Mouse (Mus musculus) lung, postnatal 0 days (tissue): ENCODE data around the gene Ogfod2. TPM values are rescaled to one million over a fixed set of nuclear protein-coding genes. Genes with fewer than 3 reads are reported as not detected.
A peak's percentile ranks its signal among the peaks of the same experiment; 100 is the strongest.

Source experiments
- ATAC-seq: fragments of 200-750 bp; cut with Nextera tagmentation; 2 replicates; pipeline ENCODE4 v1.8.0; 2017; ENCODE audit warnings: moderate library complexity
- DNase-seq: peaks from one replicate; pipeline ENCODE4 v3.0.0-alpha.2; 2016; ENCODE audit warnings: low spot score
- H3K27ac ChIP-seq: fragments of 300-500 bp; sonication (generic); 2 replicates; pipeline ENCODE4 v1.5.1; 2014; ENCODE audit warnings: antibody characterized with exemption, mild to moderate bottlenecking, low read length, mixed read lengths
- H3K27me3 ChIP-seq: fragments of 300-500 bp; sonication (generic); replicated peaks from 2 replicates; pipeline ENCODE4 v1.6.1; 2014; ENCODE audit warnings: low read length, mixed read lengths; ENCODE audit not compliant: insufficient read depth
- H3K36me3 ChIP-seq: fragments of 300-500 bp; sonication (generic); 2 replicates; pipeline ENCODE4 v1.6.1; 2014; ENCODE audit warnings: low read length, mixed read lengths; ENCODE audit not compliant: insufficient read depth
- H3K4me1 ChIP-seq: fragments of 300-500 bp; sonication (generic); 2 replicates; pipeline ENCODE4 v1.6.1; 2014; ENCODE audit warnings: antibody characterized with exemption, low read depth, low read length, mixed read lengths; ENCODE audit not compliant: insufficient read depth
- H3K4me2 ChIP-seq: fragments of 300-500 bp; sonication (generic); replicated peaks from 2 replicates; pipeline ENCODE4 v1.6.1; 2014; ENCODE audit warnings: low read depth, mild to moderate bottlenecking, low read length, moderate library complexity, mixed read lengths
- H3K4me3 ChIP-seq: fragments of 300-500 bp; sonication (generic); 2 replicates; pipeline ENCODE4 v1.5.1; 2014; ENCODE audit warnings: low read depth, low read length
- H3K9ac ChIP-seq: fragments of 300-500 bp; sonication (generic); replicated peaks from 2 replicates; pipeline ENCODE4 v1.6.1; 2014; ENCODE audit warnings: low read depth, mild to moderate bottlenecking
- H3K9me3 ChIP-seq: fragments of 300-500 bp; sonication (generic); 2 replicates; pipeline ENCODE4 v1.6.1; 2016; ENCODE audit warnings: low read length, mixed read lengths
- CTCF ChIP-seq: IDR thresholded peaks from 2 replicates; pipeline ENCODE4 v1.5.1; 2016; ENCODE audit warnings: antibody characterized with exemption, mild to moderate bottlenecking
- EP300 ChIP-seq: IDR thresholded peaks from 2 replicates; pipeline ENCODE4 v1.6.1; 2016; ENCODE audit warnings: antibody characterized with exemption, mild to moderate bottlenecking, control low read depth
- WGBS: fragments of 180-500 bp; shearing (Covaris S2); extraction: QIAGEN DNeasy Blood & Tissue Kit; methylation state at CpG from one replicate; pipeline ENCODE4 v1.1.7; 2014; 5-methylcytosine and 5-hydroxymethylcytosine counted together
- polyA plus RNA-seq: library from polyadenylated mRNA; unstranded; fragments of >200 nt; fragmentation: Nextera tagmentation; extraction: Ambion mirVana; gene quantifications from 2 replicates; pipeline ENCODE4 v1.2.1, GENCODE M21; 2015

Ogfod2 gene
- polyA plus RNA-seq, 1 experiment from 2014 or later, result 29.4 TPM

DNA sequence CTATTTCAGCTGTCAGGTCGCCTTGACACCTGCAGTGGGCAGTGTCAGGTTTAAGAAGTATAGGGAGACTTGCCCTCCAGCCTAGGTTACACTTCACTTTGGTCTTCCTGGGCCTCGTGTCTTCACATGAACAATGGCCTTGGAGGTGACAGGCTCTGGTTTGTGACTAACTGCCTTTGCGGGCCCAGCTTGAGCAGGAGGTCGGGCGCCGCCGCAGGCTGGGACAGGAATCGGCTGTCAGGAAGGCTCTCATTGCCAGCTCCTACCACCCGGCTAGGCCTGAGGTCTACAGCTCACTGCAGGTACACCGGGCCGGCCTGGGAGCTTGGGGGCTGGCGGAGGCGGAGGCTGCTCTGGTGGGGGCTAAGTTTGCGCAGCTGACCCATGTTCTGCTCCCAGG is 933 bp downstream of the Ogfod2 start:
- ATAC-seq, result no peak
- WGBS, result 16% methylated on average over 14 of the region's 14 CpGs

DNA sequence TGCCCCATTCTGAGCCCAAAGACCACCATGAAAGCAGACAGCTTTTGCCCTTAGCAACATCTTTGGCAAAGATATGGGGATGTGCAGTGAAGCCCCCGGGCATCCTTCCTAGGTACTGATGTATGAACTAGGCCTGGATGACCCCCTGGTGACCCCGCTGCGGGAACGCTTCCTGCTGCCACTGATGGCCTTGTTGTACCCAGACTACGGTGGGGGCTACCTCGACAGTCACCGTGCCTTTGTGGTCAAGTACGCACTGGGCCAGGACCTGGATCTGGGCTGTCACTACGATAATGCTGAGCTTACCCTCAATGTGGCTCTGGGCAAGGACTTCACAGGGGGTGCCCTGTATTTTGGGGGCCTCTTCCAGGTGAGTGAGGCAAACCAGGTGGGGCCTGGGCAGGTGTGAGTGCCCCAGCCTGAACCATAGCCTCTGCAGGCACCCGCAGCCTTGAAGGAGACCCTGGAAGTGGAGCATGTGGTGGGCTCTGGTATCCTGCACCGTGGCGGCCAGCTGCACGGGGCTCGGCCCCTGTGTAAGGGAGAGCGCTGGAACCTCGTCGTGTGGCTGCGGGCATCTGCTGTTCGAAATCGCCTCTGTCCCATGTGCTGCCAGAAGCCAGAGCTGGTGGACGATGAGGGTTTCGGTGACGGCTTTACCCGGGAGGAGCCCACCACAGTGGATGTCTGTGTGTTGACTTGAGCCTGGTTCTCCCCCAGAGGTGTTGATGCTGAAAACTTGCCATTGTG is 2.4 kb downstream of the Ogfod2 start:
- H3K27me3 ChIP-seq, result no peaks in the 10 kb centered on the region
- H3K27ac ChIP-seq, result no peak overlapping the region
- WGBS, result 92% methylated on average over 24 of the region's 24 CpGs
- ATAC-seq, result no peak
- no peaks in the 10 kb centered on the region for H3K9me3 ChIP-seq
- no peak overlapping the region for H3K9ac ChIP-seq
- H3K4me2 ChIP-seq, result no peak overlapping the region
- no peak for TF ChIP-seq CTCF
- TF ChIP-seq EP300, result no peak
- peaks cover 18% of the 10 kb centered on the region; the same call in 1 of the 2 replicates for H3K4me1 ChIP-seq
- H3K36me3 ChIP-seq, result no peaks in the 10 kb centered on the region; the same call in 1 of the 2 replicates
- DNase-seq, result no peak
- no peak overlapping the region for H3K4me3 ChIP-seq

More for the DNA sequence above, 933 bp downstream of the Ogfod2 start:
- peak; percentile 70 for TF ChIP-seq CTCF
- TF ChIP-seq EP300, result no peak
- peak; percentile 72 for DNase-seq
- Histone ChIP-seq H3K9ac (peak overlapping the region; percentile 66), H3K4me3 (peak overlapping the region; percentile 79), H3K27ac (peak overlapping the region; percentile 87), H3K9me3 (no peaks in the 10 kb centered on the region), H3K27me3 (no peaks in the 10 kb centered on the region), H3K36me3 (no peaks in the 10 kb centered on the region; the same call in 1 of the 2 replicates), H3K4me2 (peak overlapping the region; percentile 90), H3K4me1 (peaks cover 18% of the 10 kb centered on the region; the same call in 1 of the 2 replicates)

DNA sequence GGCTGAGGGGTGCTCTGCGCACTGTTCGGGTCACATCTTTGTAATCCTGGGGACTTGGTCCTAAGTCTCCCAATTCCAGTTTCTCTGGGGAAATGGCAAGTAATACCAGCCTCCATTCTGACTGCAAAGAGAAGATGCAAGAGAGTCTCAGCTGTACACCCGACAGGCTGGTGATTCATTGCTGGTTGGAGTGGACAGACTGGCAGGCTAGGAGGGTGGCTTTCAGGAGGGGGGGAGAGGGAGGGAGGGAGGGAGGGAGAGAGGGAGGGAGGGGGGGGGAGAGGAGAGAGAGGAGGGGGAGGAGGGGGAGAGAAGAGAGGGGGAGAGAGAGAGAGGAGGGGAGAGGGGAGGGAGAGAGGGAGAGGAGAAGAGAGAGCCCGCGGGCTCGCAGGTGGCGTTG is 3.4 kb downstream of the Ogfod2 start:
- Histone ChIP-seq H3K9me3 (no peaks in the 10 kb centered on the region), H3K27ac (peak overlapping the region; percentile 90; the same call in 1 of the 2 replicates), H3K4me1 (peaks cover 18% of the 10 kb centered on the region; the same call in 1 of the 2 replicates), H3K4me3 (peak overlapping the region; percentile 91), H3K36me3 (no peaks in the 10 kb centered on the region; the same call in 1 of the 2 replicates), H3K9ac (peak overlapping the region; percentile 95), H3K27me3 (no peaks in the 10 kb centered on the region), H3K4me2 (peak overlapping the region; percentile 75)
- no peak for ATAC-seq
- 22% methylated on average over 7 of the region's 7 CpGs for WGBS
- peak; percentile 28 for DNase-seq
- no peak for TF ChIP-seq EP300
- no peak for TF ChIP-seq CTCF

DNA sequence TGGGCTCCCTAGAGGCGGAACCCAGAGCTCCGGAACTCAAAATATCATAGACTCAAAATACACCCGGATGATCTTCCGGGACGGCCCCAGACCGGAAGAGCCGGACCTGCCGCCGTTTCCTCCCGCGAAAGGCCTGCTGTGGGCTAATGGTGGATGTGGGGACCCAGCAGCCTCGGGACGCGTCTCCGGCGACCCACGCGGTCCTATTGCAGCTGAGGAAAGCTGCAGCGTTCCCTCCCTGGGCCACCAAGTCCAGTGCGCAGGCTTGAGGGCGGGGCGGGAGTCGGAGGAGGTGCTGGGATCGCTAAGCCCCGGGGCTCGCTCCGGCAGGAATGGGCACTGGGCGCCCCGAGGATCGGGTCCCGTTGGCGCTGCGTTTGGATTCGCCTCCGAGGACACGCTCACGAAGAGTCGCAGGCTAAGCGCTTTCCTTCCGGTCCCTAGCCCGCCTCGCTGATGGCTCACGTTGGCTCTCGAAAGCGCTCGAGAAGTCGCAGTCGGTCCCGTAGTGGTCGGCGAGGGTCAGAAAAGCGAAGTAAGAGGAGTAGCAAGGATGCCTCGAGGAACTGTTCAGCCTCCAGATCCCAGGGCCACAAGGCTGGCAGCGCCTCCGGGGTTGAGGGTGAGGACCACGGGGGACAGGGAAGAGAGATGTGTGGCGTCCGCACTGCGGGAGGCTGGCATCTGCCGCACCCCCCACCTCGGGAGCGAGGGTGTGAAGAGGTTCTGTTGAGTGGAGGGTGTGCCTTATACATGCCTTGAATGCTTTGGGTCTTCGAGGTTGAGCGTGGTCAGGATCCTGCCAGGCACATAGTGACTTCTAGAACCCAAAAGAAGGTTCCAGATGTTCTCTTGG is 4.1 kb downstream of the Ogfod2 start, which contains the start of gene Arl6ip4:
TSS of gene Arl6ip4 (plus strand) at position 100 of the 856 bp plus-strand sequence.
- H3K27me3 ChIP-seq, result no peaks in the 10 kb centered on the region
- ATAC-seq (0 out of 2 replicates have a peak, but pooled peaks have one; percentile 2), DNase-seq (peak; percentile 73)
- peak within 1 kb of the TSS; percentile 75 for H3K4me2 ChIP-seq
- TF ChIP-seq CTCF (no peak), EP300 (no peak)
- H3K4me1 ChIP-seq, result peaks cover 18% of the 10 kb centered on the region; the same call in 1 of the 2 replicates
- H3K27ac ChIP-seq, result peak within 1 kb of the TSS; percentile 90
- WGBS, result under 1% methylated on average over 63 of the region's 64 CpGs
- H3K9ac ChIP-seq, result peak within 1 kb of the TSS; percentile 95
- H3K36me3 ChIP-seq, result peaks cover 4% of the 10 kb centered on the region
- peak within 1 kb of the TSS; percentile 91 for H3K4me3 ChIP-seq
- H3K9me3 ChIP-seq, result no peaks in the 10 kb centered on the region

DNA sequence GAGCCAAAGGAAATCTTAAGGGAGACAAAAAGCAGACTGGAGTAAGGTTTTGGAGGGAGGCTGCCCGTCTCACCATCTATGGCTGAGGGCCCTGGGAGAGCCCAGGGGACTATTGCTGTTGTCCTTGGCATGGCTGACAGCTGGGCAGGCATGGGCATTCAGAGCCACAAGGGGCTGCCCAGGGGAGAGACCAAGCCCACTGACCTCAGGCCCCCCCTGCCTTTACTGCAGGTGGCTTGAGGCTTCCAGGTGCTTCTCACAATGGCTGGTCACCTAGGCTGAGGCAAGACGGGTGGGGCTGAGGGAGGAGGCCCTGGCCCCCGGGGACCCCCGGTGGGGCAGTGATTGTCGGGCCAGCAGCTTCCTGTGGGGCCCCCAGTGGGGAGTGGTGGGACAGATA is 7.1 kb downstream of the Ogfod2 start:
- H3K9me3 ChIP-seq, result no peaks in the 10 kb centered on the region
- H3K36me3 ChIP-seq, result peaks cover 14% of the 10 kb centered on the region
- no peaks in the 10 kb centered on the region for H3K27me3 ChIP-seq
- ATAC-seq (no peak), DNase-seq (no peak)
- H3K9ac ChIP-seq, result no peak overlapping the region
- H3K4me2 ChIP-seq, result no peak overlapping the region
- 56% methylated on average over 5 of the region's 5 CpGs for WGBS
- H3K4me1 ChIP-seq, result peaks cover 8% of the 10 kb centered on the region; the same call in 1 of the 2 replicates
- H3K4me3 ChIP-seq, result no peak overlapping the region
- H3K27ac ChIP-seq, result no peak overlapping the region
- no peak for TF ChIP-seq EP300
- TF ChIP-seq CTCF, result no peak

DNA sequence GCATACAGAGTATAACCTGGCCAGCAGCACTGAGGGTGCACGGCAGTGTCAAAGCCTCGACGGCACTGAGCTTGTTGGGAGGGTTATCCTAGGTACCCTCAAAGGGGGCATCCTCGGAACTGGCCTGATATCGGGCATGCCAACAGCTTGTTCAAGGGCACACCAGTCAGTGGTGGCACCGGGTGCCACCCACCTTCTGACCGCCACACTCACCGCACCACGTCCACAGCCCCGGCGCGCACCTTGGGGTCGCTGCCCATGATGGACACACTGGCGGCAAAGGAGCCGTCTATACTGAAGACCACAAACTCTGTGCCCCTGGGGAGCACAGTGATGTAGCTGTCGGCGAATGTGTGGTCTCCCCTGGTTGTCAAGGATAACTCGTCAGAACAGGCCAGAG is 10.3 kb downstream of the Ogfod2 start:
- Histone ChIP-seq H3K36me3 (peaks cover 23% of the 10 kb centered on the region), H3K9me3 (no peaks in the 10 kb centered on the region), H3K9ac (no peak overlapping the region), H3K4me1 (no peaks in the 10 kb centered on the region), H3K4me3 (no peak overlapping the region), H3K4me2 (no peak overlapping the region), H3K27me3 (no peaks in the 10 kb centered on the region), H3K27ac (no peak overlapping the region)
- ATAC-seq (no peak), DNase-seq (no peak)
- 88% methylated on average over 18 of the region's 18 CpGs for WGBS
- TF ChIP-seq CTCF, result no peak
- TF ChIP-seq EP300, result no peak
